Mouse (Mus musculus): Measurements from ENCODE around the gene Wdr60.

The Wdr60 gene

GRCm38 (mm10) chr12:116183212-116183935 is 79.4 kb downstream of the Wdr60 start:
- DNase-seq (ENCODE audit: low spot score) = no peak

DNA sequence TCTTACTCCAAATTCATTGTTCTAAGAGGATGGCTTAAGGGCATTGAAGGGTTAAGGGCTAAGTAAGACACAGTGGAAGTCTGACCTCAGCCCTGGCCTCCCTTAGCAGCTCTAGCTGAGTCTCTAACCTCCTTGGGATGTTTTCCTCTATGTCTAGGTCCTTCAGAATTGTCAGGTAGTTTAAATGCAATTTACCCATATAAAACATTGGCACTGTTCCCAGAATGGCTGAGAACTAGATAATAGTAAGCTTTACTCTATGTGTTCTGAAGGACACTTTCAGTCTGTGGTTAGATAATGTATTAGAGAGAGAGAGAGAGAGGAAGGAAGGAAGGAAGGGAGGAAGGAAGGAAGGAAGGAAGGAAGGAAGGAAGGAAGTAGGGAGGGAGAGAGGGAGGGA is 80.4 kb downstream of the Wdr60 start:
- DNase-seq (ENCODE audit: low spot score) = no peak

DNA sequence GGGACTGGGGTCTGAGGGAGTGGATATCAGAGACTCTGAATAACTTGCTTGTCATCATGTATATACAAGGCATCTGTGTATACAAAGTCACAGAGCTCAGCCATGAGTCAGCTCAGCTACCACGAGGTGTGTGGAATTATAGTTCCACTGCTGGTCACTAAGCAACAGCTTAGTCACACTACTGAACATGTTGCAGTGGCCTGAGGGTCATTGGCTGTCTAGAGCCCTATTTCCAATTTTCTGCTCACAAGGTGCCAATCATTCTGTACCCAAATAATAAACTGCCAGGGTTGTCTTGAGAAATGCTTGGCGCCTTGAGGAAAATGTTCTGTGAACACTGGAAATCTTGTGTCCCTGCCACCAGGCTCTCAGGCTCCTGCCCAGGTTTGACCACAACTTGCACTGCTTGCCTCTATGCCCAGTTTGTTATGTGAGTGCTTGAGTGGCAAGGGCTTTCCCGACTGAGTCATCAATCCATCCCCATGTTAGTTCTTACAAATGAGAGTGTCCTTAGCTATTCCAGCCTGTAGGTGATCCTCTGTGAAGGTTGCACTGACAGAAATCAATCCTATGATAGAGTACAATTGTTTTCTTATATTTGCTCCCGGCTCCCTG is 81.3 kb downstream of the Wdr60 start:
- DNase-seq (ENCODE audit: low spot score) = no peak

GRCm38 (mm10) chr12:116176930-116177329 is 85.9 kb downstream of the Wdr60 start:
- no peak for DNase-seq (ENCODE audit: low spot score)

DNA sequence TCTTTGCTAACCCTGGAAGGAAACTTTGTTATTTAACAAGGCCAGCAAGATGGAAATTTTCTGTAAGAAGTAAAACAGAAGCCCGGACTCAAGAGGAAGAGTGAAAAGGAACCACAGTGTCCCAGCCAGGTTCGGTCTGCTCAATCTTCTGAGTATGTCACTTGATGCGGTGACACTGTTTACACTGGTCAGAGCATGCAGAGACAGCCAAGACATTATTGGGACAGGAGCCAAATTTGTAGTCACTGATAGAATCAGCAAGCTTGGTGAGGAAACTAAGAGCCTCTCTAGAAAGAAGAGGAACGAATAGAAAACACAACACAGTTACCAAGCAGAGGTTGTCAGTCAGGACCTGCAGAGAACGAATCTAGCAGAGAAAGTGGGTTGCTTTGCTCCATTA is 93.2 kb downstream of the Wdr60 start:
- DNase-seq (ENCODE audit: low spot score) = no peak

DNA sequence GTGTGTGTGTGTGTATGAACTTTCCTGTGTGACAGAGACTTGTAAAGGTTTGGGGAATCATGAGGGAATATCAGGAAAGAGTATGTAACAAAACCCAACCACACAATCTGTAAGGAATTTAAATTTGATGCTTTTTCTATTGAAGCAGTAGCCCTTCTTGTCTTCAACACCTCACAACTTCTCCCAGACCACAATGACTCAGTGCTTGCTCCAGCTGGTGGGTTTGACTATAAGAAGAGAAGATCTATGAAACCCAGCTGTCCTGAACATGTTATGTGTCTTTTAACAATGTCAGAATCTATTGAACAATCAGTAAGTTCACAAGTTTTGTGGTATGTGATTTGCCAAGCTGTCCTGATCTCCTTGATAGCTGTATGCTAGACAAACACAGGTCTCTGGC is 97.5 kb downstream of the Wdr60 start:
- DNase-seq (ENCODE audit: low spot score) = no peak

DNA sequence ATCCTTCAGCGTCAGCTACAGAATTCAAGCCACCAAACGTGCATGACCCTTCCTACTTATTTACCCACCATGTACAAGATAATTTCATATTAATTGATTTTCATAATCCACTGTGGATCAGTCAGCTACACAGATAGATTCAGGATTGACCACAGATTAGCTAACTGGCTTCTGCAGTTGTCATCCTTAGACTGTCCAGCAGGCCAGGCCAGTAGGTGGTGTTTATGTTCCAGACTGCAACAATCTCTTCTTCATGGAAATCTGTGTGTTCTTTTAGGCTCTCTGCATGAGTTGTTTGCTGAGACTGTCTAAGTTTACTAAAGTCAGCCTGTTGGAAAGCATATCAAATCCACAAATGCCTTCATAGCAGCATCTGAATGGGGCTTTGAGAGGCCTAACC is 103.1 kb downstream of the Wdr60 start:
- no peak for DNase-seq (ENCODE audit: low spot score)

- DNase-seq (ENCODE audit: low spot score) = no peak
Measured at GRCm38 (mm10) chr12:116159223-116159622, 103.6 kb downstream of the Wdr60 start.

DNA sequence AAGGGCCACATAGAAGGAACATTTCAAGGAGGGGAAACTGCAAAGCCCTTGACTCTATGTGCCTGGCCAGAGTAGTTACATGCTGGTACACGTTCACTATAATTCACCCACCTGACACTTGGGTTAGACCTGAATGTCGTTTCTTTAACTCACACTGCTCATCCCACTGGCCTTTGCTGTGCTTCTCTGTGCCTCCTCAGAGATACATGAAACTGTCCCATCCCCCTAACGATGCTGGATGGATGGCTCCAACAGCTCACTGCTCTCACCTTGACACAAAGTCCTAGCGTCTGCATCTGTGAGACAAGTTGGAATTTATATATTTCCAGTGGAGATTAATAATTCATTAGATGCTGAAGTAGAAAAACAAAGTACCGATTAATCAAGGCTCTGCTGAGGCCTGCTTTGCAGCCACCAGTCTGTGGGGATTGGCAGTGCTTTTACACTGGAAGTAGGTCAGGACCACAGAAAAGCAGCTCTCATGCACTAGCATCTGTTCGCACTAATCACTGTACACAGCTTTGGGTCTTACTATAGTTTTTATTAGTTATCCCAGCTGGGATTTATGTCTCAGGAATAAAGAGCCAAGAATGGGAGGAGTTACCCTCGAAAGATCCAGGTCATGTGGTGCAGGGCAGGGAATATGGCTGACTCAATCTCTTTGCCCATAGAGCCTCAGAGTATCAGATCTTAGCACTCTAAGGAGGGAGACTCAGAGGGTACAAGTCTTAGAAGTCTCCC is 105.9 kb downstream of the Wdr60 start:
- DNase-seq (ENCODE audit: low spot score) = no peak

Measured in urinary bladder, postnatal 14 days (tissue).